Mouse (Mus musculus): Measurements from ENCODE around the gene 4833439L19Rik. TPM values are rescaled to one million over a fixed set of nuclear protein-coding genes. Genes with fewer than 3 reads are reported as not detected.

Gene 4833439L19Rik
- total and polyA plus RNA-seq, 3 experiments, result 23.1 to 25.0 (median 23.5) TPM

GRCm38 (mm10) chr13:54581385-54581784, 16.1 kb upstream of the 4833439L19Rik start:
- TF ChIP-seq E2F4 (IDR thresholded peaks at IDR 0.05; ENCODE audit: insufficient replicate concordance, low read depth, low read length) (no peak), MYC (IDR thresholded peaks at IDR 0.05; ENCODE audit: low read depth, low read length) (no peak), JUN (IDR thresholded peaks at IDR 0.05; ENCODE audit: insufficient read depth, low read depth, low read length) (no peak), MEF2A (IDR thresholded peaks at IDR 0.05; ENCODE audit: borderline replicate concordance, low read depth, low read length) (no peak), ZNF384 (IDR thresholded peaks at IDR 0.05; ENCODE audit: low read depth, low read length) (no peak), ETS1 (conservative IDR thresholded peaks at IDR 0.05; ENCODE audit: low read depth, low read length) (no peak), HCFC1 (IDR thresholded peaks at IDR 0.05; ENCODE audit: low read depth, low read length) (no peak), GABPA (IDR thresholded peaks at IDR 0.05; ENCODE audit: insufficient replicate concordance, low read depth, low read length) (no peak), CHD1 (IDR thresholded peaks at IDR 0.05; ENCODE audit: low read depth, low read length) (no peak)
- DNase-seq (ENCODE audit: extremely low read depth), result no peak
- no peaks in the 10 kb centered on the region for H3K79me2 ChIP-seq (replicated peaks; ENCODE audit: control insufficient read depth, extremely low read depth, insufficient read depth, poor library complexity, severe bottlenecking)
- no peak overlapping the region for H3K9ac ChIP-seq (ENCODE audit: insufficient read depth, low read depth)
- dilution Hi-C loops (cut with MboI; ENCODE audit: extremely low pct_ligation_motif_present, extremely low pct_unique_long_range_greater_than_20kb, low sequenced_read_pairs), result no loop called here
- peaks cover 10 to 19% of the 10 kb centered on the region in 2 experiments; a peak in 3 of 4 replicates for H3K4me1 ChIP-seq (ENCODE audit: control insufficient read depth in 1 of 2, insufficient read depth in 2 of 2)
- no peak overlapping the region for H3K4me2 ChIP-seq (ENCODE audit: insufficient read depth, low read depth, poor library complexity, severe bottlenecking)
- peaks cover 52 to 73% of the 10 kb centered on the region in 2 experiments for H3K36me3 ChIP-seq (replicated peaks in 1 of 2; ENCODE audit: control insufficient read depth in 1 of 2, insufficient read depth in 1 of 2, low read length in 1 of 2)
- no peaks in the 10 kb centered on the region for H3K27me3 ChIP-seq (replicated peaks)
- H3K27ac ChIP-seq (ENCODE audit: insufficient read depth, low read depth), result no peak overlapping the region
- H3K4me3 ChIP-seq (replicated peaks in 1 of 3; ENCODE audit: low read depth in 2 of 3, low read length in 2 of 3, poor library complexity in 1 of 3), result no peak overlapping the region
- in situ Hi-C loops (cut with MboI; ENCODE audit: low pct_ligation_motif_present, low pct_unique_long_range_greater_than_20kb, low sequenced_read_pairs), result no loop called here
- H3K9me3 ChIP-seq (replicated peaks; ENCODE audit: low read length), result no peaks in the 10 kb centered on the region

GRCm38 (mm10) chr13:54577652-54578507, 12.6 kb upstream of the 4833439L19Rik start:
- peaks cover 13 to 21% of the 10 kb centered on the region in 2 experiments; a peak in 3 of 4 replicates for H3K4me1 ChIP-seq (ENCODE audit: control insufficient read depth in 1 of 2, insufficient read depth in 2 of 2)
- DNase-seq (ENCODE audit: extremely low read depth), result peak; percentile 29
- in situ Hi-C loops (cut with MboI; ENCODE audit: low pct_ligation_motif_present, low pct_unique_long_range_greater_than_20kb, low sequenced_read_pairs) (no loop called here), dilution Hi-C loops (cut with MboI; ENCODE audit: extremely low pct_ligation_motif_present, extremely low pct_unique_long_range_greater_than_20kb, low sequenced_read_pairs) (no loop called here)
- H3K36me3 ChIP-seq (replicated peaks in 1 of 2; ENCODE audit: control insufficient read depth in 1 of 2, insufficient read depth in 1 of 2, low read length in 1 of 2), result peaks cover 19 to 38% of the 10 kb centered on the region in 2 experiments
- no peaks in the 10 kb centered on the region for H3K79me2 ChIP-seq (replicated peaks; ENCODE audit: control insufficient read depth, extremely low read depth, insufficient read depth, poor library complexity, severe bottlenecking)
- H3K9ac ChIP-seq (ENCODE audit: insufficient read depth, low read depth), result no peak overlapping the region; the same call in 1 of the 2 replicates
- H3K27ac ChIP-seq (ENCODE audit: insufficient read depth, low read depth), result no peak overlapping the region; the same call in 1 of the 2 replicates
- H3K9me3 ChIP-seq (replicated peaks; ENCODE audit: low read length), result no peaks in the 10 kb centered on the region
- no peak overlapping the region for H3K4me3 ChIP-seq (replicated peaks in 1 of 3; ENCODE audit: low read depth in 2 of 3, low read length in 2 of 3, poor library complexity in 1 of 3)
- peak; percentile 71 for TF ChIP-seq BHLHE40 (IDR thresholded peaks at IDR 0.05; ENCODE audit: low read depth, low read length)
- TF ChIP-seq IRF4 (IDR thresholded peaks at IDR 0.05; ENCODE audit: low read depth, low read length), result peak; percentile 81
- TF ChIP-seq MAX (IDR thresholded peaks at IDR 0.05; ENCODE audit: low read length), result no peak
- TF ChIP-seq ZNF384 (IDR thresholded peaks at IDR 0.05; ENCODE audit: low read depth, low read length), result no peak
- no peak for TF ChIP-seq MYC (IDR thresholded peaks at IDR 0.05; ENCODE audit: low read depth, low read length)
- no peak for TF ChIP-seq MEF2A (IDR thresholded peaks at IDR 0.05; ENCODE audit: borderline replicate concordance, low read depth, low read length)
- peak; percentile 73 for TF ChIP-seq EP300 (IDR thresholded peaks at IDR 0.05; ENCODE audit: low read length)
- no peak for TF ChIP-seq TCF12 (IDR thresholded peaks at IDR 0.05; ENCODE audit: low read depth, low read length)
- no peak for TF ChIP-seq MAFK (IDR thresholded peaks at IDR 0.05; ENCODE audit: insufficient replicate concordance, low read length)
- TF ChIP-seq SMC3 (IDR thresholded peaks at IDR 0.05; ENCODE audit: low read depth, low read length), result no peak
- peak; percentile 38; the same call in 1 of the 2 replicates for TF ChIP-seq ZKSCAN1 (IDR thresholded peaks at IDR 0.05; ENCODE audit: borderline replicate concordance, low read depth, low read length)
- TF ChIP-seq SIN3A (IDR thresholded peaks at IDR 0.05; ENCODE audit: low read length), result no peak
- no peak for TF ChIP-seq MXI1 (IDR thresholded peaks at IDR 0.05; ENCODE audit: low read depth, low read length)
- TF ChIP-seq NRF1 (IDR thresholded peaks at IDR 0.05; ENCODE audit: low read depth, low read length), result peak; percentile 77
- 0 out of 2 replicates have a peak overlapping the region, but pooled peaks have one; percentile 7 for H3K4me2 ChIP-seq (ENCODE audit: insufficient read depth, low read depth, poor library complexity, severe bottlenecking)
- peaks cover 9% of the 10 kb centered on the region for H3K27me3 ChIP-seq (replicated peaks)

Data from CH12.LX (cell line).